Mouse (Mus musculus) heart, postnatal 10 days (tissue): ENCODE measurements around the gene Agrp. TPM values are rescaled to one million over a fixed set of nuclear protein-coding genes. Genes with fewer than 3 reads are reported as not detected.

Experiments
- DNase-seq, 2 experiments: peaks; one replicate each; pipeline ENCODE4 v3.0.0; 2021
- intact Hi-C: fragments of 180-260 bp; cut with DNase I; formaldehyde crosslinking; loops from one replicate; pipeline ENCODE4 v1.15.1; 2025
- microRNA-seq, 2 experiments: library from miRNA; unstranded; fragments of <30 nt; microRNA quantifications; one replicate each; pipeline ENCODE4 v1.2.0; 2022
- total RNA-seq, 2 experiments: library from RNA; stranded (reverse); gene quantifications; 2 replicates each; pipeline ENCODE4 v1.2.3; 2021

Gene Agrp
- total RNA-seq, 2 experiments from 2014 or later: not detected

- intact Hi-C loops: no loop called here
- peak in 1 of 2 experiments; percentile 58 for DNase-seq
Observed at GRCm38 (mm10) chr8:105527110-105527509, 110.1 kb downstream of the Agrp start.

GRCm38 (mm10) chr8:105522890-105523289, 114.3 kb downstream of the Agrp start:
- intact Hi-C loops: no loop called here
- no peak for DNase-seq

- intact Hi-C loops: no loop called here
- DNase-seq: no peak
Observed at GRCm38 (mm10) chr8:105521995-105522769, 115.0 kb downstream of the Agrp start.

GRCm38 (mm10) chr8:105521061-105521460, 116.1 kb downstream of the Agrp start:
- intact Hi-C loops: no loop called here
- no peak for DNase-seq

- DNase-seq: no peak
- intact Hi-C loops: no loop called here
Observed at GRCm38 (mm10) chr8:105520521-105520920, 116.7 kb downstream of the Agrp start.

- intact Hi-C loops: no loop called here
Observed at GRCm38 (mm10) chr8:105519591-105519990, 117.6 kb downstream of the Agrp start.

GRCm38 (mm10) chr8:105518436-105519313, 118.5 kb downstream of the Agrp start, which contains the start of gene Hsd11b2:
Gene Hsd11b2, plus strand, starts transcription at chr8:105518755.
- DNase-seq: peak in 1 of 2 experiments; percentile 60
- intact Hi-C loops: no loop called here

More at GRCm38 (mm10) chr8:105519591-105519990, 117.6 kb downstream of the Agrp start:
- no peak for DNase-seq

- DNase-seq: no peak
- intact Hi-C loops: loop anchor here (2.0 kb wide), 1 partner anchor 33 kb away; no protein-coding TSS in a partner anchor
Observed at GRCm38 (mm10) chr8:105517346-105517745, 119.8 kb downstream of the Agrp start.

Small RNA genes within 50 kb of the gene (microRNA-seq; reads per million reads assigned to microRNA genes)
- gene Mir1966: 0.47 to 1.0 reads per million in 2 experiments

Other genes starting within 250 kb of the Agrp start
- under 1 TPM in 1 of 2 experiments, not detected in 1; 0.12 TPM for gene Kctd19, start 223.9 kb downstream of the Agrp start, total RNA-seq
- gene Lrrc36, start 223.8 kb downstream of the Agrp start, total RNA-seq: 1 to 10 TPM in 1 of 2 experiments, under 1 TPM in 1; 0.77 to 1.2 TPM
- gene Tppp3, start 165.9 kb downstream of the Agrp start, total RNA-seq: 10 to 100 TPM; 55.8 to 56.1 TPM
- gene Zdhhc1, start 140.5 kb downstream of the Agrp start, total RNA-seq: 10 to 100 TPM; 14.8 to 16.8 TPM
- gene Hsd11b2, start 118.6 kb downstream of the Agrp start, total RNA-seq: 1 to 10 TPM in 1 of 2 experiments, under 1 TPM in 1; 0.60 to 2.1 TPM
- gene Atp6v0d1, start 71.3 kb downstream of the Agrp start, total RNA-seq: 10 to 100 TPM; 60.1 to 64.0 TPM
- gene Ripor1, start 32.1 kb downstream of the Agrp start, total RNA-seq: 10 to 100 TPM; 53.1 to 55.8 TPM
- 10 to 100 TPM; 46.6 to 56.6 TPM for gene Ctcf, start 825 bp downstream of the Agrp start, total RNA-seq
- gene Carmil2, start 48.9 kb upstream of the Agrp start, total RNA-seq: under 1 TPM; 0.62 to 0.93 TPM
- gene Acd, start 63.7 kb upstream of the Agrp start, total RNA-seq: 10 to 100 TPM; 20.8 to 21.2 TPM
- 1 to 10 TPM; 7.1 to 9.1 TPM for gene Pard6a, start 63.8 kb upstream of the Agrp start, total RNA-seq
- not detected for gene 4933405L10Rik, start 70.3 kb upstream of the Agrp start, total RNA-seq
- gene Enkd1, start 70.8 kb upstream of the Agrp start, total RNA-seq: 1 to 10 TPM; 2.9 to 3.5 TPM
- gene Gfod2, start 121.3 kb upstream of the Agrp start, total RNA-seq: 1 to 10 TPM; 4.6 to 9.9 TPM
- gene Ranbp10, start 190.0 kb upstream of the Agrp start, total RNA-seq: 10 to 100 TPM; 24.2 to 24.5 TPM
- gene Tsnaxip1, start 190.3 kb upstream of the Agrp start, total RNA-seq: not detected
- gene Cenpt, start 215.9 kb upstream of the Agrp start, total RNA-seq: 1 to 10 TPM; 8.4 to 8.5 TPM
- gene Thap11, start 217.7 kb upstream of the Agrp start, total RNA-seq: 10 to 100 TPM; 27.5 to 31.9 TPM
- 10 to 100 TPM; 41.9 to 46.2 TPM for gene Nutf2, start 223.2 kb upstream of the Agrp start, total RNA-seq
- gene Edc4, start 243.5 kb upstream of the Agrp start, total RNA-seq: 10 to 100 TPM; 30.9 to 32.5 TPM